Mouse (Mus musculus) spleen, adult 2 months (tissue): ENCODE measurements around the gene Angptl3.

Experiments
- CTCF ChIP-seq: fragments of 200-500 bp; IDR thresholded peaks from 2 replicates; pipeline ENCODE4 v1.5.1; 2011; ENCODE audit warnings: mild to moderate bottlenecking, inconsistent platforms; ENCODE audit not compliant: insufficient read depth, insufficient read length, insufficient replicate concordance; ENCODE audit errors: extremely low read depth
- POLR2A ChIP-seq: fragments of 200-500 bp; IDR thresholded peaks from 2 replicates; pipeline ENCODE4 v1.6.1; 2011; ENCODE audit warnings: low read depth, low read length, inconsistent platforms

GRCm38 (mm10) chr4:99083862-99084261, 53.1 kb downstream of the Angptl3 start:
- no peak for TF ChIP-seq POLR2A
- no peak for TF ChIP-seq CTCF
